Mouse (Mus musculus) kidney, postnatal 25 days (tissue): ENCODE measurements around the gene Rd3l.
A peak's percentile ranks its signal among the peaks of the same experiment; 100 is the strongest.
"Not testable (repeated sequence)": the region's sequence is repeated elsewhere in the genome, so short reads cannot be mapped to it uniquely, and the experiment has no call there.

Experiments
- DNase-seq, 2 experiments: peaks; one replicate each; pipeline ENCODE4 v3.0.0; 2021; ENCODE audit warnings: mixed read lengths in 2 of 2

The Rd3l gene

DNA sequence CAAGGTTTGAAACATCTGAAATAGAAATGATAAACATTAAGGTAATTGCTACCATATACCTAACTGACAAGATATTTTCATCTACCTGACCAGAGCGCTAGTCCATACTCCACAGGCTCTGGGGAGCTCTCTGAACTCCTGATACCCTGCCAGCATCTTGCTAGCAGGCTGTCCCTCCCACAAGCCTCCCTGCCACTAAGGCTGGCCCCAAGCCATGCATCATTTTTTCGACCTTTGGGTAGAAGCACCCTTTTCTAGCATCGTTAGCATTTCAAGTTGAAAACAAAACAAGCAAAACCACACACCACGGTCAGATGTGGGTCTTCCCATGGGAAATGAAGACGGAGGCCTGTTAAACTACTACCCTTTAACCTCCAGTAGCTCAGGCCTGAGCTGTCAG is 17.8 kb downstream of the Rd3l start:
- DNase-seq = peak; percentile 82 to 85

DNA sequence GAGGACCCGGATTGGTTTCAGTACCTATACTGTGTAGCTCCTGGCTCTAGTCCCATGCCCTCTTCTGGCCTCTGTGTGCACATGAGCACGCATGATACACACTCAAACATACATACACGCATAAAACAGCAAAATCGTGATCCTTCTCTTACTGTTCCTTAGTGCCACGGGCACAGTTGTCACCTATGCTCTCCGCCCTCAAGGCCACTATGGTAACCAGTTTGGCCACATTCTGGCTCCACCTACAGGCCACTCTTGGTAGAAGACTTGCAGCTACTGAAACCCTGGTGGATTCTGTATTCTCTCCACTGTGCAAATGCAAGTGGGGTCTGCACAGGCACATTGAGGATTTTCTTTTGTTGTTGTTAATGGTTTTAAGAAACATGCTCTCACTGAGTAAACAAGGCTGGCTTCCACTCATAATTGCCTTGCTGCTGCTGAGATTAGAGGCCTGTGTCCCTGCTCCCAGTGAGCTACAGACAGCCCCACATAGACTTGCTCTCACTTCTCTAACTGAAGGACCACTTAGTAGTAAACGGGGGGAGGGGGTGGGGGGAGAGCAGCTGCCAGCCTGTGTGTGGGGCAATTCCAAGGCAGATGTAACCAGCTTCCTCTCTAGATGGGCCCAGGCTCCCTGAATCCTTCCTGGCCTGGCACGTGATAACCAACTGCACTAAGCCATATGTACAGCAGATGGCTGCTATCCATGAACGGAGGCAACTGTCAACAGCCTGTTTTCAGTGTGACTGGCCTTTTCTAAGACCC is 22.8 kb downstream of the Rd3l start:
- DNase-seq = peak; percentile 74 to 89

DNA sequence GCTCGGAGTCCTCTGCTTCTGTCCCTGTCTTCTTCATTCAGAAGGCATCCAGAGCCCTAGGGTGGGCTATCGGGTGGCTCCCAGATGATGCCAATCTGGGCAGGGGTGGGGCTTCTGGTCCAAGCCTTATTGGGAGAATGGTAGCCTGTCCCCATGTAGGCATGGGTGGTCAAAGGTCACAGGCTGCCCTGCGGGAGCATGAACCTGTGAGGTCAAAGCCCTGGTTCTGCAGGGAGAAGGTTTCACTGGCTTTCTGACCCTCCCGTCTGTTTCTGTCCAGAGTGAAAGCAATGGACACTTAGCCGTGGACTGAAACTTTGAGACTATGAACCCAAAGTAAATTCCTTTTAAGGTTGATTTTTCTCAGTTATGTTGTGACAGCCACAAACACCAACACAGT is 24.9 kb downstream of the Rd3l start:
- peak in 1 of 2 experiments; percentile 58 for DNase-seq

DNA sequence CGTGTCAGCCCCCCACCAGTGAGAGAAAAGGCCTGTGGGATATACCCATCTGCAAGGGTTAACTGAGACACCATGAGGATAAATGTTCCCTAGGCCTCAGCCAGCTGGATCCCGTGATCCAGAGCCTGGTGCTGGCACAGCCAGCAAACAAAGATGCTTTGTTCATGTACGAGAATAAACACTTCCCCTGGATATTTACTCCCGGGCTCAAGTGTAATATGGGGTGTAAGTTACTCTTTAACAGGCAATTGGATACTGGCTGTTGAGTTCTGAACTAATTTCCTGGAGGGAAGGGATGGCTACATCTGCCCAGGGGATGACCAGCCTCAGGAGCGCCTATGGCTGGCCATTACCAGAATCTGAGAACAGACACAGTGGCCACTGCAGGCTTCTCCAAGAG is 29.4 kb downstream of the Rd3l start:
- DNase-seq = no peak

DNA sequence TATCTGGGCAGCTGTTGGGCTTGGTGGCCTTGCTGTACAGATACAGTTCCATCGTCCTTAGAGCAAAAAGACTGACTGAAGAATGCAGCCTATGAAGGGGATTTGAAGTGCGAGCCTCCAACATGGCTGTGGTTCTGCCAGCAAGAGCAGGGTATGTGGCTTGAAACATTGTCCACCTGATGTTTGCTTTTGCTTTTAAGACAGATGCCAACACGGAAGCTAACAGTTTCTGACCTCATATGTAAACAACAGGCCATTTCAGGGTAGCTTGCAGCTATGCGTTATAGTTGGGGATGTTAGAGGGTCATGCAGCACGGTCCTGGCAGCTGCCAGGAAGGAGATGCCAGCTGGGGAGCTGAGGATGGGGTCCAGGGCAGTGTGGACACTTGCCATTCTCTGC is 30.6 kb downstream of the Rd3l start:
- DNase-seq = no peak

DNA sequence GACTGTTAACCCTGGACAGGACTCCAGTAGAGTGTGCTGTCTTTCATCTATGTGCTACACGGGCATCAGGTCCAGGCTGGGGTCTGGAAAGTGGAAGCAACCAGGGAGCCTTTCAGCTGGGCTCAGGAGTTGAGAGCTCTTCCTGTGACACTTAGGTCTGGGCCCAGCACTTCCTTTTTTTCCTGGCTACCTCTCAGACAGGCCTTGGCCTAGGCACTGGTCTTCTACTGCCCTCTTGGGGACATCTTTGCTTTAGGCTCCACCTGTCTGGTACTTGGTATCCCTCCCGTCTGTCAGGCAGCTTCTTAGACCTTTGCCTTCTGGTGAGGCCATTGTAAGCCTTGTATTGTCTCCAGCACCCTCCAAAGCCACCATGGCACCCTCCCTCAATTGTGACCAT is 34.4 kb downstream of the Rd3l start:
- peak; percentile 82 to 85 for DNase-seq

DNA sequence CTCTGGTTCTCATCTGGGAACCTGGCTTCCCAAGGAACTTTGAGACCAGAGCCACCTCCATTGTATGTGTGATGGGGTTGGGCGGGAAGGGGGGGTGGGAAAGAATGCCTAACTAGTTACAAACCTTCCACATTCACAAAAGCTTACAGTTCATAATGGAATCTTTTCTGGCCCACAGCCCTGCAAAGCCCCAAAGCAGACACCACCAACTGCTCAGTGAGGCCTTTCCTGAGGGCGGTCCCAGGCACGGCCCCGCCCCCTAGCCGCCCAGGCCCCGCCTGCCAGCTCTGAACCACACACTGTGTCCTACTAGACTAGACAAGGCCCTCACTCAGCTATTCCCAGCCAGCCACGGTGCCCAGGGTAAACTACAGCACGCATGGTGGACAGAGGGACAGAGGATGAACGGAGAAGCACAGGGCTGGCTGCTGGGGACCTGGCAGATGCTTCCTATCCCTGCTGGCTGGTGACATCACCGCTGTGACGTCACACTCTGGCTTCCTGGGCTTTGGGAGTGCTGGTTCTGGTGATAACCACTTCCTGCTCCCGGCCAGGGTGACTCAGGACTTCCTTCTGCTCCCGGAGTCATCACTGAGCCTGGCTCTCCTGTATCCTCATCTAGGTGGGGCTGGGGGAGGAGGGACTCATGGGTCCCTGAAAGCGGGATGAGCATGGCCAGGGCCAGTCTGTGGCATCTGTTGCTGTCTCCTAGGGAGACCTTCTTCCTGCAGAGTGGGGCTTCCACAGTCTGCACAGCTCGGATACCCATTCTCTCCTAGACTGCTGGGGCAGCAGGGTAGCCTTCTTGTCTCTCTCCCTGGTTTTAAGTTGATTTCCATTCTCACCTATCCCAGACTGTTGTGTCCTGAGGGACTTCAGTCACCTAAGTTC is 35.1 kb downstream of the Rd3l start:
- DNase-seq = not testable (repeated sequence)

DNA sequence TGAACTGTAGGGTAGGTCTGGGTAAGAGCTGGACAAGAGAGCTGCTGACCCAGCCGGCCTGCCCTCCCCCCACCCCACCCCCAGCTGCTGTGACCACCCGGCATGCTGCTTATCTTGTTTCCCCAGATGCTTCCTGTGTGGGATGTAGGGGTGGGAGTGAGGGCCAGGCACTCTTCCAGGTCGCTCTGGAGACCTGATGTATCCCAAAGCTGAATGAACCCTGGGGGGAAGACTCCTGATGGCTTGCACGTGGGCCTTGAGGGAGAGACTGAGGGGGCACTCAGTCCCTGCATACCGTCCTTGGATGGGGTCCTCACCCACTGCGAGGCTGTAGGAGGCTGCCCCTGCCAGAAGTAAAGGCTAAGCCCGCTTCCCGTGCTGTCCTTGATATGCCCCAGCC is 36.0 kb downstream of the Rd3l start:
- DNase-seq = peak; percentile 57 to 77

DNA sequence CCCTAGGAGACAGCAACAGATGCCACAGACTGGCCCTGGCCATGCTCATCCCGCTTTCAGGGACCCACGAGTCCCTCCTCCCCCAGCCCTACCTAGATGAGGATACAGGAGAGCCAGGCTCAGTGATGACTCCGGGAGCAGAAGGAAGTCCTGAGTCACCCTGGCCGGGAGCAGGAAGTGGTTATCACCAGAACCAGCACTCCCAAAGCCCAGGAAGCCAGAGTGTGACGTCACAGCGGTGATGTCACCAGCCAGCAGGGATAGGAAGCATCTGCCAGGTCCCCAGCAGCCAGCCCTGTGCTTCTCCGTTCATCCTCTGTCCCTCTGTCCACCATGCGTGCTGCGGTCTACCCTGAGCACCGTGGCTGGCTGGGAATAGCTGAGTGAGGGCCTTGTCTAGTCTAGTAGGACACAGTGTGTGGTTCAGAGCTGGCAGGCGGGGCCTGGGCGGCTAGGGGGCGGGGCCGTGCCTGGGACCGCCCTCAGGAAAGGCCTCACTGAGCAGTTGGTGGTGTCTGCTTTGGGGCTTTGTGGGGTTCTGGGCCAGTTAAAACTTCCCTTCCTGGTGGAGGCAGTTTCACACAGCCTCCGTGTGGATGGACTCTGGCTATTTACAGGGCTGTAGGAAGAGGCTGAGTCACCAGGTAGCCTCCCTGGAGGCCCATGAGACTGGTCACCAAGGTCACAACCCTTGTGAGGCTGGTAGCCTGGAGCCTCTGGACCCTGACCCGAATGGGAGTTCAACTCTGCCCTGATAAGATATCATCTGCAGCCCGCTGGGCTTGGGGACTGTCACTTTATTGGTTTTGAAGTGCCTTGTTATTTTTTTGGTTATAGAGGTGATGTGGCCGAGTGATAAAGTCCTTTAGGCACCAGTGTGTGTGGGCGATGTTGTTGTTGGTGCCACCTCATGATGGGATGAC is 36.8 kb downstream of the Rd3l start:
- DNase-seq = not testable (repeated sequence)

DNA sequence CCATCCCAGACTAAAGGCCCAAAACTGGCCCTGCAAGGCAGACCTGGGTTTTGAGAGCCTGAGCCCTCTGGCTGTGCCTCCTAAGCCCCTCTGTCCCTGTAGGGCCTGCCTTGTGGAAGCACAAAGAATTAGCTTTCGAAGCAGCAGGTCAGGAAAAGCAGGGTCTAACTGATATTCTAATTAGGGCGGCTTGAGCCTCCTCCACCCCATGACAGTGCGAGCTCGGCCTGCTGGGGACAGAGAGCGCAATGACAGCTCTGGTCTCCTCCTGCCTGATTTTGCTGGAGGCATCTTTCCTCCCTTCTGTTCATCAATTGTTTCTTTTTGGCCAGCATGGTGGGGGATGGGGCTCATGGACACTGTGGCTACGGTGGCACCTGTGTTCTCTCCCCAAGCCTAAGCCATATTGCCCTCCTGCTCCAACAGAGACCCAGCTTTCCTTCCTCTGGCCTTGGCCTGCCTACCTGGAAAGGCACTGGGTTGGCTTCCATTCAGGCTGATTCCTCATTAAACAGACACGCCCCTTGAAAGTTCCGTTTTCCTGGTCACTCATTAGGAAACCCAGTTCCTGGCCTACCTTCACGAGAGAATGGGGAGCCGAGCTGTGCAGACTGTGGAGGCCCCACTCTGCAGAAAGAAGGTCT is 37.6 kb downstream of the Rd3l start:
- DNase-seq = peak in 1 of 2 experiments; percentile 38

DNA sequence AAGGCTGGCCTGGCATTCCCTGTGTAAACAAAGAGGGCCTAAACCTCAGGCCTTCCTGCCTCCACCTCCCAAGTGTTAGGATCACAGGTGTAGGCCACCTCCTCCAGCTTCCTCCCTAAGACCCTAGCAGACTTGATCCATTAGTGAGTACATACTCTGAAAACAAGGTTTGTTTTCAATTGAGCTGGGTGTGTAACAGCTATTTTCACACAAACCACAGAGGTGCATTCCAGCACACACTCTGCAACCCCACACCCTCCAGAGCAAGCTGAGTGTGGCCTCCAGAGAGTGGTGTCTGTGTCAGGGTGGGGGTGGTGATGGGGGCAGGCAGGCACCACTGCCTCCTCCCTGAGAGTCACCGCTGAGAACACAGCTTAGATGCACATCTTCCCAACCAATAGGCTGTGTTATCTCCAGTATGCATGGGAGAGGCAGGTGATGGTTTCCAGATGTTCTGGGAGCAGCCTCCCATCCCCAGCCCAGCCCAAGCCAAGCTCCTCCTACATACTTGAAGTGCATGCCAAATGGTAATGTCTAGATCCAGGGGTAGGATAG is 42.4 kb downstream of the Rd3l start:
- no peak for DNase-seq

DNA sequence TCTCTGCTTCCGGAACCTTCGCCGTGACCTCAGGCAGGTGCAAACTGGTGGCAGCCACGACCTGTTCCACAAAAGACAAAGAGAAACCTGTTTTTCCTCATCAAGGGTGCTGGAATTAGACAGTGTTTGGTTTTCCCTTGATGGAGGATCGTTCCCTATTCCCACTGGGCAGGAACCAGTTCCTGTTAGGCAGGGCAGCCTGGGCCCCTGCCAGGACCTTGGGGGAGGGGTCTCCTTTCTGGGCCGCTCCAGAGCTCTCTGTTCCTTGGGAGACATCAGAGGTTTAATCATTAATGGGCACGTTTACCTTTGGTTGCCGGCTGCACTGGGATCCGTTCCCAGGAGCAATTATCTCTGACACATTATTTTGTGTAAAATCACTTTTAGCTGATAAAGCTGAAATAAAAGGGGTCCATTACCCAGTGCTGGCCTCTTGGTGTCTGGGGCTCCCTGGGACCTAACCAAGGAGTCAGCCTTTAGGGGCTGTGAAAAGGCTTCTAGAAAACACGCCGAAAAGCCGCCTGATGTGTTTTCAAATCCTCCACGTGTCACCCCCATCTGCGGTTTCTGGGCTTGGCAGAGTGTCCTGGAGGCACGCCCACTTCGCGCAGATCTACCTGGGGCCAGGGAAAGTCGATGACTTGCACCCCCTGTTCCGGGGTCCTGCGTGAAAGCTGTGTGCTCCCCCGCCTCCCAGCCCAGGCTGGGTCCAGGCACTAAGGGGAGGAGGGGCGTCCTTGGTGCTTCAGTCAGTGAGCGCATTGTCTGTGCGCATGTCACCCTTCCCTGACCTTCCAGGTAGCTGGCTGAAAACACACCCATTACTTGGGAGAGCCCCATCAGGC is 44.2 kb downstream of the Rd3l start:
- peak; percentile 96 for DNase-seq

DNA sequence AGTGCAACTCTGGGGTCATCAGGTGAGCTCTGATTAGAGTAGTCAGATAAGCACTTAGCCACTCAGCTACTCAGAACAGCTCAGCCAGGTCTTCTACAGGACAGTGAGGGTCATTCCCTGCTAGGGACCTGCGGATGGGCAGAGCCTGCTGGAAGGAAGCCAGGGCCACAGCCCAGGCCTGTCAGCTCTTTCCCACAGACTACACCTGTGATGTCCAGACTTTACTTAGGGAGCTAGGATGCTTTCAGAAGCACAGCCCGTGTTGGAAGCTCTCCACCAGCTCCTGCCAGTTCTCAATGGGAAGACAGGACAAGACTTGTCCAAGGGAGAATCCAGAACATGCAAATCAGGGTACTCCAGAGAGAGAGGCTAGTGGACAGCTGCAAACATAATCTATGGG is 47.1 kb downstream of the Rd3l start:
- DNase-seq = no peak

DNA sequence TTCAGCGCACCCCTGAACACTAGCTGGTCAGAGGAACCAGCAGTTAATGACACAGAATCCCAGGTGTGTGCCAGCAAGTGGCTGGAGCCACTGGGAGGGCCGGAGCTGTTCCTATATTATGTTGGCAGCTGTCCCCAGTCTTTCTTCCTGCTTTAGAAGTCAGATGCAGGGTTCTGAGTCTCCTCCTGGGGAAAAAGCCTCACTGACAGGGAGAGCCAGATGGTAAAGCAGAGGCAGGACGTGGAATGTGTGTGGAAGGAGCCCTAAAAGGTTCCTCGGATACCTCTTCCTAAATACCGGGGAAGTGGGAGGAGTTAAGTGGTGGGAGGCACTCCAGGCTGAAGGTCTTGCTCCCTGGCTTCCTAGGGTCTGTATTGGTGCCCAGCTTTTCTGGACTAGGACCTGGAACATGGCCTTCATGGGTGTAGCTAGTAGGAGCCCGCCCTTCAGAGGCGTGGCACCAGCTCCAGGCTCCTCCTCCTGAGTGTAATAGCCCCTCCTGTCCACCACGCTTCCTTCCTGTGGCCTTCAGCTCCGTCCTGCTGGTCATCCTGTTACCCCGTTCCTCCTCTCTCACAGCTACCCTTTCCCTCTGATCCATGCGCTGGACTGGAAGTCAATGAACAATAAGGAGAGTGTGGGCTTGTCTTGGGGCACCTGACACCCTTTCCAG is 47.9 kb downstream of the Rd3l start:
- peak; percentile 66 to 86 for DNase-seq

DNA sequence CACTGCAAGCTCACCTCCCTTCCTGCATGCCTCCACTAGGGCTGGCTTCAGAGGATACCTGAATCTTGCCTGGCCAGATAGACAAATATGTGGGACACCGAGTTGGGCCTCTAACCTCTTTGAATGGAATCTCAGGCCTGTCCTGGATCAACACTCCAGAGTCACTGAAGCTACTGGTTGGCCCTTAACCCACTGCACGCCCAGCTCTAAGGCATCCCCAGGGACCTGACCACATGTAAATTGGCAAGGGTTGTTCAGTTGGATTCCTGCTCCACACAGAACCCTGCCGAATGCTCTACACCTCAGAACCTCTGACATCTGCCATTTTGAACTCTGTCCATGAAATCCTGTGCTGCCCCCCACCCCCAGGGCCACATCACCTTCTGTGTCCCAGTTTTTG is 48.6 kb downstream of the Rd3l start:
- DNase-seq = no peak

DNA sequence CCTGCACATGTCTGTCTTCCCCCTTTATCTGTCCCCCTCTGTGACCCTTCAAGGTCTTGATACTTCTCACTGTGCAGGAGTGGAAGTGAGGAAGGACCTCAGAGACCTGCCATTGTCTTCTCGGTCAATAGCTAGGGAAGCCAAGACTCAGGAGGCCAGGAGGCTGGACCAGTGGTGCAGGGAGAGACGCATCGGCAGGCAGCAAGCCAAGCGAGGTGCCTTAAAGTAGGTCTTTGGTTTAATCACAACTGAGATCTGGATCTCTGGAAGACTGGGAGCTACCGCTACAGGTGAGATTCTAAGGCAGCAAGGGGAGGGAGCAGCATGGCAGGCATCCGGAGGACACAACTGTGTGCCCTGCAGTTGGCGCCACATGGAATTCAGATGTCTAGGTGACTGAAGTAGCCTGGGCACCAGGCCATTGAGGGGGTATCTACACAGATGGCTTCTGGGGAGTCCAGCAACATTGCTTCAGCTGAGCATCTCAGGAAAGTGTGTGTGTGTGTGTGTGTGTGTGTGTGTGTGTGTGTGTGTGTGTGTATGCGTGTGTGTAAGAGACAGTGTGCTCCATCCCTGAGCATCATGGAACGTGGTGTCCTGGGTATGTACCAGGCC is 49.6 kb downstream of the Rd3l start:
- DNase-seq = peak in 1 of 2 experiments; percentile 29
